Mouse (Mus musculus) heart, postnatal 25 days (tissue): ENCODE measurements around the gene Ric8a. TPM values are rescaled to one million over a fixed set of nuclear protein-coding genes. Genes with fewer than 3 reads are reported as not detected.

Experiments
- DNase-seq: peaks from one replicate; pipeline ENCODE4 v3.0.0; 2022; ENCODE audit warnings: low spot score
- intact Hi-C: fragments of 180-260 bp; cut with DNase I; formaldehyde crosslinking; loops from one replicate; pipeline ENCODE4 v1.15.1; 2025
- total RNA-seq, 2 experiments: library from RNA; stranded (reverse); gene quantifications; 2 replicates each; pipeline ENCODE4 v1.2.3; 2021

Gene Ric8a
- 10 to 100 TPM; 20.1 to 21.8 TPM for total RNA-seq

GRCm38 (mm10) chr7:140856785-140857549 is at the start of gene Ric8a:
Ric8a (plus strand) TSS chr7:140856957.
- intact Hi-C loops = loop anchor here (1.0 kb wide), 1 partner anchor 25 kb away; the partner anchor contains the start of gene Sirt3
- DNase-seq = peak; percentile 89

- intact Hi-C loops = no loop called here
- DNase-seq = no peak
Measured at GRCm38 (mm10) chr7:140810496-140810895, 46.3 kb upstream of the Ric8a start.

GRCm38 (mm10) chr7:140811714-140812113 is 45.0 kb upstream of the Ric8a start:
- intact Hi-C loops = no loop called here
- DNase-seq = no peak

- no peak for DNase-seq
- intact Hi-C loops = no loop called here
Measured at GRCm38 (mm10) chr7:140812850-140813249, 43.9 kb upstream of the Ric8a start.

GRCm38 (mm10) chr7:140820173-140820572 is 36.6 kb upstream of the Ric8a start:
- DNase-seq = no peak
- intact Hi-C loops = no loop called here

GRCm38 (mm10) chr7:140821305-140821652 is 35.5 kb upstream of the Ric8a start:
- intact Hi-C loops = no loop called here
- DNase-seq = no peak

- intact Hi-C loops = no loop called here
- no peak for DNase-seq
Measured at GRCm38 (mm10) chr7:140821653-140822329, 35.0 kb upstream of the Ric8a start, which contains the start of gene Zfp941. Zfp941 (minus strand) TSS chr7:140822178.

GRCm38 (mm10) chr7:140822731-140823130 is 34.0 kb upstream of the Ric8a start:
- intact Hi-C loops = no loop called here
- no peak for DNase-seq

GRCm38 (mm10) chr7:140828171-140828881 is 28.4 kb upstream of the Ric8a start:
- DNase-seq = no peak
- intact Hi-C loops = no loop called here

GRCm38 (mm10) chr7:140831447-140831846 is 25.3 kb upstream of the Ric8a start:
- intact Hi-C loops = loop anchor here (10.0 kb wide), 1 partner anchor 757 kb away; no protein-coding TSS in a partner anchor

GRCm38 (mm10) chr7:140833341-140833740 is 23.4 kb upstream of the Ric8a start:
- no peak for DNase-seq
- intact Hi-C loops = loop anchor here (10.0 kb wide), 1 partner anchor 759 kb away; no protein-coding TSS in a partner anchor

More at GRCm38 (mm10) chr7:140831447-140831846, 25.3 kb upstream of the Ric8a start:
- no peak for DNase-seq

GRCm38 (mm10) chr7:140834968-140835757 is 21.6 kb upstream of the Ric8a start, which contains the start of gene Urah:
Urah (plus strand) TSS chr7:140835018.
- intact Hi-C loops = loop anchor here (10.0 kb wide), 1 partner anchor 760 kb away; no protein-coding TSS in a partner anchor

GRCm38 (mm10) chr7:140835758-140836087 is 21.0 kb upstream of the Ric8a start:
- no peak for DNase-seq
- intact Hi-C loops = loop anchor here (10.0 kb wide), 1 partner anchor 761 kb away; no protein-coding TSS in a partner anchor

More at GRCm38 (mm10) chr7:140834968-140835757, 21.6 kb upstream of the Ric8a start, which contains the start of gene Urah:
- no peak for DNase-seq

GRCm38 (mm10) chr7:140836243-140837115 is 20.3 kb upstream of the Ric8a start:
- DNase-seq = no peak
- intact Hi-C loops = loop anchor here (10.0 kb wide), 1 partner anchor 762 kb away; no protein-coding TSS in a partner anchor

- intact Hi-C loops = loop anchor here (10.0 kb wide), 1 partner anchor 765 kb away; no protein-coding TSS in a partner anchor
- DNase-seq = no peak
Measured at GRCm38 (mm10) chr7:140839556-140839955, 17.2 kb upstream of the Ric8a start.

GRCm38 (mm10) chr7:140840750-140841735 is 15.7 kb upstream of the Ric8a start:
- intact Hi-C loops = no loop called here
- no peak for DNase-seq

- DNase-seq = no peak
- intact Hi-C loops = loop anchor here (2.0 kb wide), 1 partner anchor 205 kb away; no protein-coding TSS in a partner anchor
Measured at GRCm38 (mm10) chr7:140843806-140844205, 13.0 kb upstream of the Ric8a start.
